Mouse (Mus musculus): Measurements from ENCODE around the gene Mrgpre. TPM values are rescaled to one million over a fixed set of nuclear protein-coding genes. Genes with fewer than 3 reads are reported as not detected.

Gene Mrgpre
- polyA plus RNA-seq, 1 experiment = 4.4 TPM

GRCm38 (mm10) chr7:143748041-143748868 lies 36.0 kb downstream of the Mrgpre start:
- H3K27me3 ChIP-seq (ENCODE audit: control insufficient read depth, insufficient read depth, low read length) = no peaks in the 10 kb centered on the region
- H3K4me3 ChIP-seq (replicated peaks; ENCODE audit: insufficient read depth, low read depth, low read length) = no peak overlapping the region
- WGBS = under 1% methylated on average over 16 of the region's 16 CpGs
- no peak overlapping the region for H3K27ac ChIP-seq (ENCODE audit: insufficient read depth, low read length)
- no peaks in the 10 kb centered on the region for H3K4me1 ChIP-seq (ENCODE audit: control insufficient read depth, insufficient read depth, low read length)
- DNase-seq = peak; percentile 78 to 82
- TF ChIP-seq POLR2A (IDR thresholded peaks at IDR 0.05; ENCODE audit: borderline replicate concordance, insufficient read depth, low read length) (no peak), CTCF (IDR thresholded peaks at IDR 0.05; ENCODE audit: borderline replicate concordance, insufficient read depth, low read depth, low read length) (peak; percentile 84)

DNA sequence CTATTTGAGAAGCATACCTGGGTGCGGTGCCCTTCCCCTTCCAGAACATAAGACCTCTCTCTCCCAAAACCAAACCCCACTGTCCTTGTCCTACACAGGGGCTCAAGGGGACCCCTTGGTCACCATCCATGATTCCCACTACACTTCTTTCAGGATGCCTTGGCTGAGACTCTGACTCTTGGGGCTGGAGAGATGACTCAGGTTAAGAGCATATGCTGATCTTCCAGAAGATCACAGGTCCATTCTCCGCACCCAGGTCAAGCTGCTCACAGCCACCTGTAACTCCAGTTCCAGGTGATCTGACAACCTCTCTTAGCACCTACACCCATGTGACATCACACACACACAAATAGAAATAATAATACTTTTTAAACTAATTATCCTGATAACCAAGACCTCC lies 43.6 kb downstream of the Mrgpre start:
- no peak for DNase-seq
- no peak overlapping the region for H3K27ac ChIP-seq (ENCODE audit: insufficient read depth, low read length)
- no peak for TF ChIP-seq CTCF (IDR thresholded peaks at IDR 0.05; ENCODE audit: borderline replicate concordance, insufficient read depth, low read depth, low read length)
- H3K4me1 ChIP-seq (ENCODE audit: control insufficient read depth, insufficient read depth, low read length) = no peaks in the 10 kb centered on the region
- WGBS = 28% methylated on average over 2 of the region's 2 CpGs
- no peaks in the 10 kb centered on the region for H3K27me3 ChIP-seq (ENCODE audit: control insufficient read depth, insufficient read depth, low read length)
- H3K4me3 ChIP-seq (replicated peaks; ENCODE audit: insufficient read depth, low read depth, low read length) = peak overlapping the region; percentile 40

- Histone ChIP-seq H3K27ac (ENCODE audit: insufficient read depth, low read length) (no peak overlapping the region), H3K4me1 (ENCODE audit: control insufficient read depth, insufficient read depth, low read length) (no peaks in the 10 kb centered on the region), H3K27me3 (ENCODE audit: control insufficient read depth, insufficient read depth, low read length) (no peaks in the 10 kb centered on the region), H3K4me3 (replicated peaks; ENCODE audit: insufficient read depth, low read depth, low read length) (peak overlapping the region; percentile 40)
- no peak for TF ChIP-seq POLR2A (IDR thresholded peaks at IDR 0.05; ENCODE audit: borderline replicate concordance, insufficient read depth, low read length)
- TF ChIP-seq CTCF (IDR thresholded peaks at IDR 0.05; ENCODE audit: borderline replicate concordance, insufficient read depth, low read depth, low read length) = no peak
- 4% methylated on average over 36 of the region's 38 CpGs for WGBS
- peak; percentile 44 to 52 for DNase-seq
Observed at GRCm38 (mm10) chr7:143739511-143740461, 44.5 kb downstream of the Mrgpre start.

GRCm38 (mm10) chr7:143738601-143739006 lies 45.7 kb downstream of the Mrgpre start:
- DNase-seq = no peak
- Histone ChIP-seq H3K27me3 (ENCODE audit: control insufficient read depth, insufficient read depth, low read length) (no peaks in the 10 kb centered on the region), H3K4me1 (ENCODE audit: control insufficient read depth, insufficient read depth, low read length) (no peaks in the 10 kb centered on the region), H3K4me3 (replicated peaks; ENCODE audit: insufficient read depth, low read depth, low read length) (no peak overlapping the region), H3K27ac (ENCODE audit: insufficient read depth, low read length) (no peak overlapping the region)
- TF ChIP-seq CTCF (IDR thresholded peaks at IDR 0.05; ENCODE audit: borderline replicate concordance, insufficient read depth, low read depth, low read length) (no peak), POLR2A (IDR thresholded peaks at IDR 0.05; ENCODE audit: borderline replicate concordance, insufficient read depth, low read length) (no peak)
- WGBS = 69% methylated on average over 5 of the region's 5 CpGs

- WGBS = 83% methylated on average over 6 of the region's 6 CpGs
- TF ChIP-seq POLR2A (IDR thresholded peaks at IDR 0.05; ENCODE audit: borderline replicate concordance, insufficient read depth, low read length) (no peak), CTCF (IDR thresholded peaks at IDR 0.05; ENCODE audit: borderline replicate concordance, insufficient read depth, low read depth, low read length) (no peak)
- DNase-seq = no peak
- Histone ChIP-seq H3K4me1 (ENCODE audit: control insufficient read depth, insufficient read depth, low read length) (no peaks in the 10 kb centered on the region), H3K27ac (ENCODE audit: insufficient read depth, low read length) (no peak overlapping the region), H3K27me3 (ENCODE audit: control insufficient read depth, insufficient read depth, low read length) (no peaks in the 10 kb centered on the region), H3K4me3 (replicated peaks; ENCODE audit: insufficient read depth, low read depth, low read length) (no peak overlapping the region)
Observed at GRCm38 (mm10) chr7:143738194-143738593, 46.1 kb downstream of the Mrgpre start.

- TF ChIP-seq POLR2A (IDR thresholded peaks at IDR 0.05; ENCODE audit: borderline replicate concordance, insufficient read depth, low read length) (no peak), CTCF (IDR thresholded peaks at IDR 0.05; ENCODE audit: borderline replicate concordance, insufficient read depth, low read depth, low read length) (no peak)
- WGBS = 72% methylated on average over 4 of the region's 4 CpGs
- DNase-seq = no peak
Observed at GRCm38 (mm10) chr7:143733746-143734145, 50.6 kb downstream of the Mrgpre start.

DNA sequence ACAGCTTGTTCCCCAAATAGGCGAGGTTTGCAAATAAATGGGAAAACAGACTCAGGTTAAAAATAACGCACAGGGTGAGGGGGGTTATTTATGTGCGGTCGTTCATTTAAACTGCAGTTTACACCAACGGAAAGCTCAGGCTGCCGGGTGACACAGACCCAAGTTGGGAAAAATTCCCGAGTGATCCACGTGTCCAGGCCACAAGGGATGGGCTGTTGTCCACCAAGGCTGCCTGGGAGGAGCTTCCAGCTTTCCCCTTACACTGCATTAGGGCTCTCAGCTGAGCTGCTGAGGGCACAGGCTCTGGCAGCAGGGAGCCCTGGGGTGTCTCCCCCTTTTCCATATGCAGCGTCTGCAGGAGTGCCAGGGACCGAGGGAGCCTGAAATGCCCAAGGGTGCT lies 54.4 kb downstream of the Mrgpre start:
- TF ChIP-seq CTCF (IDR thresholded peaks at IDR 0.05; ENCODE audit: borderline replicate concordance, insufficient read depth, low read depth, low read length) (no peak), POLR2A (IDR thresholded peaks at IDR 0.05; ENCODE audit: borderline replicate concordance, insufficient read depth, low read length) (no peak)

More at GRCm38 (mm10) chr7:143733746-143734145, 50.6 kb downstream of the Mrgpre start:
- H3K4me3 ChIP-seq (replicated peaks; ENCODE audit: insufficient read depth, low read depth, low read length) = no peak overlapping the region
- H3K4me1 ChIP-seq (ENCODE audit: control insufficient read depth, insufficient read depth, low read length) = no peaks in the 10 kb centered on the region
- no peaks in the 10 kb centered on the region for H3K27me3 ChIP-seq (ENCODE audit: control insufficient read depth, insufficient read depth, low read length)
- H3K27ac ChIP-seq (ENCODE audit: insufficient read depth, low read length) = no peak overlapping the region

More for the DNA sequence above, 54.4 kb downstream of the Mrgpre start:
- DNase-seq = no peak
- H3K4me3 ChIP-seq (replicated peaks; ENCODE audit: insufficient read depth, low read depth, low read length) = no peak overlapping the region
- no peaks in the 10 kb centered on the region for H3K4me1 ChIP-seq (ENCODE audit: control insufficient read depth, insufficient read depth, low read length)
- 78% methylated on average over 10 of the region's 10 CpGs for WGBS
- no peak overlapping the region for H3K27ac ChIP-seq (ENCODE audit: insufficient read depth, low read length)
- H3K27me3 ChIP-seq (ENCODE audit: control insufficient read depth, insufficient read depth, low read length) = no peaks in the 10 kb centered on the region

Other genes with a start within 250 kb of the Mrgpre start
- 164 and 185 TPM in 2 replicates for gene Nap1l4, start 235.4 kb downstream of the Mrgpre start, polyA plus RNA-seq (2012; rRNA removed)
- gene Cars, start 184.4 kb downstream of the Mrgpre start, polyA plus RNA-seq (2012; rRNA removed) = 46.2 and 50.1 TPM in 2 replicates
- gene Tnfrsf26, start 155.8 kb downstream of the Mrgpre start, polyA plus RNA-seq (2012; rRNA removed) = 0.05 TPM in 2 replicates
- gene Tnfrsf22, start 134.8 kb downstream of the Mrgpre start, polyA plus RNA-seq (2012; rRNA removed) = 3.6 and 3.8 TPM in 2 replicates
- gene Tnfrsf23, start 98.6 kb downstream of the Mrgpre start, polyA plus RNA-seq (2012; rRNA removed) = 1.5 and 3.1 TPM in 2 replicates
- 32.4 and 35.6 TPM in 2 replicates for gene Osbpl5, start 27.5 kb downstream of the Mrgpre start, polyA plus RNA-seq (2012; rRNA removed)
- not detected in 2 replicates for gene Mrgprg, start 17.5 kb downstream of the Mrgpre start, polyA plus RNA-seq (2012; rRNA removed)
- 10.8 and 12.5 TPM in 2 replicates for gene Nadsyn1, start 38.3 kb upstream of the Mrgpre start, polyA plus RNA-seq (2012; rRNA removed)
- gene Dhcr7, start 38.6 kb upstream of the Mrgpre start, polyA plus RNA-seq (2012; rRNA removed) = 70.7 and 79.2 TPM in 2 replicates
- not detected in 2 replicates for gene Gm498, start 82.3 kb upstream of the Mrgpre start, polyA plus RNA-seq (2012; rRNA removed)
- gene Shank2, start 217.4 kb upstream of the Mrgpre start, polyA plus RNA-seq (2012; rRNA removed) = 46.3 and 53.6 TPM in 2 replicates